Mouse (Mus musculus): ENCODE data around the gene Kcnk1.

GRCm38 (mm10) chr8:126067306-126067705, 72.3 kb downstream of the Kcnk1 start:
- TF ChIP-seq CTCF (IDR thresholded peaks at IDR 0.05; ENCODE audit: extremely low read depth, insufficient read length, insufficient replicate concordance, low read depth, low read length) (no peak), POLR2A (IDR thresholded peaks at IDR 0.05; ENCODE audit: low read depth, low read length) (no peak)

Data from small intestine, adult 2 months (tissue).